Mouse (Mus musculus) liver, embryonic 16.5 days (tissue): ENCODE data around the gene Rbsn. TPM values are rescaled to one million over a fixed set of nuclear protein-coding genes. Genes with fewer than 3 reads are reported as not detected.
A peak's percentile ranks its signal among the peaks of the same experiment; 100 is the strongest.

Source experiments
- ATAC-seq: fragments of 200-750 bp; cut with Nextera tagmentation; 2 replicates; pipeline ENCODE4 v1.8.0; 2017; ENCODE audit warnings: low read depth, mild to moderate bottlenecking, moderate number of reproducible peaks, moderate library complexity
- H3K27ac ChIP-seq: fragments of 300-500 bp; sonication (generic); 2 replicates; pipeline ENCODE4 v1.5.1; 2014; ENCODE audit warnings: mild to moderate bottlenecking, low read length
- H3K27me3 ChIP-seq: fragments of 300-500 bp; sonication (generic); 2 replicates; pipeline ENCODE4 v1.6.1; 2014; ENCODE audit warnings: low read depth, low read length, mixed read lengths; ENCODE audit not compliant: control insufficient read depth, insufficient read depth
- H3K36me3 ChIP-seq: fragments of 300-500 bp; sonication (generic); 2 replicates; pipeline ENCODE4 v1.6.1; 2014; ENCODE audit warnings: mild to moderate bottlenecking; ENCODE audit not compliant: control insufficient read depth, insufficient read depth
- H3K4me1 ChIP-seq: fragments of 300-500 bp; sonication (generic); 2 replicates; pipeline ENCODE4 v1.6.1; 2014; ENCODE audit warnings: low read depth, low read length, mixed read lengths; ENCODE audit not compliant: control insufficient read depth
- H3K4me2 ChIP-seq: fragments of 300-500 bp; sonication (generic); 2 replicates; pipeline ENCODE4 v1.6.1; 2014; ENCODE audit warnings: low read depth, low read length, mixed read lengths
- H3K4me3 ChIP-seq: fragments of 300-500 bp; sonication (generic); 2 replicates; pipeline ENCODE4 v1.5.1; 2014; ENCODE audit warnings: low read depth, mild to moderate bottlenecking, low read length
- H3K9ac ChIP-seq: fragments of 300-500 bp; sonication (generic); 2 replicates; pipeline ENCODE4 v1.6.1; 2014; ENCODE audit warnings: low read depth, low read length
- H3K9me3 ChIP-seq: fragments of 300-500 bp; sonication (generic); replicated peaks from 2 replicates; pipeline ENCODE4 v1.6.1; 2016; ENCODE audit warnings: low read length; ENCODE audit not compliant: control insufficient read depth
- WGBS: fragments of 180-500 bp; shearing (Covaris S2); extraction: QIAGEN DNeasy Blood & Tissue Kit; methylation state at CpG from one replicate; pipeline ENCODE4 v1.1.7; 2014; ENCODE audit not compliant: insufficient replicate concordance; 5-methylcytosine and 5-hydroxymethylcytosine counted together
- polyA plus RNA-seq: library from polyadenylated mRNA; unstranded; fragments of >200 nt; fragmentation: Nextera tagmentation; extraction: Ambion mirVana; gene quantifications from 2 replicates; pipeline ENCODE4 v1.2.1, GENCODE M21; 2015

Rbsn gene
- polyA plus RNA-seq = 6.5 TPM in 2 replicates

DNA sequence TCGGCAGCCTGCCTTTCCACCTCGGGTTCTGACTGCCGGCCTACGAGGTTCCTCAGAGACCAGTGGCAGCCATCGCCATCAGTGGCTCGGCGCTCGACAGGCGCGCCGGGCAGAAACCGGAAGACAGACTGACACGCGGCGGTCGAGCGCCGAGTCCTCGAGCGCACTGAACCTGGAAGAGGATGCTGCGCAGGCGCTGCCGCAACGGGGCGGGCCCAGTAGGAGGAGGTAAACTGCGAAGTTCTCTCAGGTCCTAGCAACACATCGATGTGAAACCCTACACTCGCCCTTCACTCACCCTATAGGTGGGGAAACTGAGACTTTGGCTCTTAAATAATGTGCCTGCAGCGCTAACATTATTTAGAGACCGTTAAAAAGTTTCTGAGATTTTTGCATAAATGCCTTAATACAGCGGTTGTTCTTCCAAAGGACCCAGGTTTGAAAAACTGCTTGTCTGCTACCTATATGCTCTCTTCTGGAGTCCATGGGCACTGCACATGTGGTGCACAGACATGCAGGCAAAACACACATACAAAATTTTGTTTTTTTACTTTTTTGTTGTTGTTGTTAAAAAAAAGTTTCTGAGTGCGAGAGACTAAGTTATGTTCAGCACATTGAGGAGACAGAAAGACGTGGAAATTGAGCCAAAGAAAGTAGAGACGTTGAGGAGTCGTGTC is at the start of gene Rbsn:
Gene Rbsn, minus strand, starts transcription at position 153 of the 677 bp plus-strand sequence.
- Histone ChIP-seq H3K9ac (peak within 1 kb of the TSS; percentile 92), H3K27ac (peak within 1 kb of the TSS; percentile 80), H3K27me3 (no peaks in the 10 kb centered on the region), H3K9me3 (no peaks in the 10 kb centered on the region), H3K4me1 (peaks cover 11% of the 10 kb centered on the region), H3K36me3 (no peaks in the 10 kb centered on the region), H3K4me2 (peak within 1 kb of the TSS; percentile 97), H3K4me3 (peak within 1 kb of the TSS; percentile 94)
- peak; percentile 95 for ATAC-seq
- 9% methylated on average over 35 of the region's 35 CpGs for WGBS

DNA sequence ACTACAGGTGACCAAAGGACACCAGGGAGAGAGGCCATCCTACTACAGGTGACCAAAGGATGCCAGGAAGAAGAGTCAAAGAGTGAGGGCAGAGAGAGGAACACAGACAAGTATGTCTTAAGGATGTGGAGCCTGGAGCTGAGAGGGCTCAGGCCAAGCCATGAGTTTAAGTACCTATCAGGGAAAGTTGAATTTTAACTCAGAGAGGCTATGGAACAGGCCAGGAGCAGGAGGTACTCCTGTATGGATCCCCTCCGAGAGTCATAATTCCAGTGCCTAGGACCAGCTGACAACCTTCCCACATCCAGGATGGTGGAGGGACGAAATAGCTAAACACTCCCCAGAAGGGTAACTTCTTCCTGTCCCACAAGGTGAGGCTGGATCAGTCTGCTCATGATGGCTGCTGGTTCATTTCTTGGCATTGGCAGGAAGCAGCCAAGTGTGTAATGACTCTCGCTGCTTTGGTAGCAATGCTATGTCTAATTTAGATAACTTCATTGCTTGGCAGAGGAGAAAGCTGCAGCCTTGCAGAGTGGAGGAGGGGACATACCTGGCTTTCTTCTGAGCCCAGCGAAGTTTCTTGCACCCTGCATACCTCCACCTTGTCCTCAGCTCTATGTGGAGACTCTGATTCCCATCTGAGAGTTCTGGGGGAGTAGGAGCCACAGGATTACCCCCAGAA is 46.6 kb upstream of the Rbsn start:
- WGBS = 46% methylated on average over 4 of the region's 4 CpGs
- H3K27me3 ChIP-seq = no peaks in the 10 kb centered on the region
- no peaks in the 10 kb centered on the region for H3K4me1 ChIP-seq
- no peak overlapping the region for H3K4me2 ChIP-seq
- no peaks in the 10 kb centered on the region for H3K9me3 ChIP-seq
- H3K4me3 ChIP-seq = no peak overlapping the region
- no peaks in the 10 kb centered on the region for H3K36me3 ChIP-seq
- no peak for ATAC-seq
- H3K9ac ChIP-seq = no peak overlapping the region
- no peak overlapping the region for H3K27ac ChIP-seq

DNA sequence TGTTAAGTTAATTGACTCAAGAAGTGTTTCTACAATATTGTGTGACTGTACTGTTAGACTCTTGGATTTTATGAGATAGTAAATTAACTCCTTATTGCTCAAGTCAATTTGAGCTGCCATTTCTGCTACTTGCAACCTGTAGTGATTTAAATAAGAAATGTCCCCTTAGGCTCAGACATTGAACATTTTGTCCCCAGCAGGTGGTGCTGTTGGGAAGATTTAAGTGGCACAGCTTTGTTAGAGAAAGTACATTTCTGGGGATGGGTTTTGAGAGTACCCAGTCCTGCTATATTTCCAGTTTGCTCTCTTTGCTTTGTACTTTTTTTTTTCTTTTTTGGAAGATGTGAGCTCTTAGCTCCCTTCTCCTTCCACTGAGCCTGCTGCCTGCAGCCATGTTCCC is 40.6 kb upstream of the Rbsn start:
- H3K9ac ChIP-seq = no peak overlapping the region
- ATAC-seq = no peak
- no peaks in the 10 kb centered on the region for H3K4me1 ChIP-seq
- no peak overlapping the region for H3K27ac ChIP-seq
- no peaks in the 10 kb centered on the region for H3K36me3 ChIP-seq
- no peak overlapping the region for H3K4me3 ChIP-seq
- no peak overlapping the region for H3K4me2 ChIP-seq
- H3K27me3 ChIP-seq = no peaks in the 10 kb centered on the region
- no peaks in the 10 kb centered on the region for H3K9me3 ChIP-seq

DNA sequence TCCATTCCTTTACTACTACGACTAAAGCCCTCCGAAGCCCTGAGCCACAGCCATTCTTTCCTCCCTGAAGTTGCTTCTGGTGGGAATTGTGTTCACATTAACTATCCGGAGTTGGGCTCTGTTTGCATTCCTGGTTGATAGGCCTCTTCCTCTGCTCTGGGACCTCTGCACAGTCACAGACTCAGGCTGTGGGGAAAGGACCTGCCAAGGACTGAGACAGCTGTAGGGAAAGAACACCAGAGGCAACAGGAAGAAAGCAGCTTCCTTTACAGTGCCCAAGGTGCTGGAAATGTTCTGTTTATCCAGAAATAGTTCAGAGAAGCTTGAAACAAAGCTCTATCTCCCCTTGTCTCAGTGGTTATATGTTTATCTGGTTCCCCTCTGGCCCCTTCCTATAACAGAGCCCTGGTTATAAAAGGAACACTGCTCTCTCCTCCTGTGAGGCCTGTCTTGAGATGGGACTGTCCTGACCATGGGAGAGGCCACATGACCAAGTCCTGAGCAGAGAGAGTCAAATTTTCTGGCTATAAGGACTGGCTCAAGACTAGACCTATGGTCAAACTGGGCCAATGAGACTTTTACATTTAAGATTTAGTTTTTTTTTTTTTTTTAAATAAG is 38.6 kb upstream of the Rbsn start:
- no peaks in the 10 kb centered on the region for H3K9me3 ChIP-seq
- H3K4me1 ChIP-seq = no peaks in the 10 kb centered on the region
- H3K27ac ChIP-seq = no peak overlapping the region
- WGBS = 33% methylated on average over 3 of the region's 3 CpGs
- no peak overlapping the region for H3K4me3 ChIP-seq
- H3K36me3 ChIP-seq = no peaks in the 10 kb centered on the region
- no peak overlapping the region for H3K4me2 ChIP-seq
- ATAC-seq = no peak
- H3K9ac ChIP-seq = no peak overlapping the region
- no peaks in the 10 kb centered on the region for H3K27me3 ChIP-seq

DNA sequence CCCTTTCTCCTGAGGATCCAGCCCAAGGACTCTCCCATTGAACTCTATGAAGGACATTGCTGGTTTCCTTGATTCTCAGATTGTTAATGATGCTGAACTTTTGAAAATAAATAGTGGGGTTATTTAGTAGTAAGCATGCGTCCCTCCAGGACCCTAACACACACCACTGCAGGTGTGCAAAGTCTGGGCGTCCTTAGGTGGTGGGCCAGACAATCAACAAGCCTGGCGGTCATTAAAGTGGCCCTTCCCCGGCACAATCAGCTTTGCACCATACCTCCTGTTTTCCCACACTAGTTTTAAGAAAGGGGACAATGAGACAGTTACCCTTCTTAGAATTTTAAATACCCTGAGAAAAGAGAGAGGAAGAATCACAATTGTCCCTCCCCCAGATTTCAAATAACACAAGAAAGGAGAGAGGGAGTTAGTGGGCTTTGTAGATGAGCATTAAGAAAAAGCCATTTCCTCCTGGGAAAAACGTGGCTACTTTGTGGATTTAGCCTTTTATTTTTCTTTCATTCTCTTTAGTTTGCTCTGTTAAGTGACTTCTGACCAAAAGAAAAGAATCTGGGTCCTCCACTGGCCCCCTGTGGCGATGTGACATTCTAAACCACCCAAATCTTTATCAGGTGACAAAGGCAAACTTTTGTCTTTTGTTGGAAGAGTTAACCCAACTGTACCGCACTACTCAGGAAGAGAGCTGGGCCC is 32.6 kb upstream of the Rbsn start:
- Histone ChIP-seq H3K9me3 (no peaks in the 10 kb centered on the region), H3K4me1 (no peaks in the 10 kb centered on the region), H3K36me3 (no peaks in the 10 kb centered on the region), H3K4me3 (no peak overlapping the region), H3K9ac (no peak overlapping the region), H3K4me2 (no peak overlapping the region), H3K27me3 (peaks cover 28% of the 10 kb centered on the region), H3K27ac (no peak overlapping the region)
- no peak for ATAC-seq
- 28% methylated on average over 7 of the region's 7 CpGs for WGBS

DNA sequence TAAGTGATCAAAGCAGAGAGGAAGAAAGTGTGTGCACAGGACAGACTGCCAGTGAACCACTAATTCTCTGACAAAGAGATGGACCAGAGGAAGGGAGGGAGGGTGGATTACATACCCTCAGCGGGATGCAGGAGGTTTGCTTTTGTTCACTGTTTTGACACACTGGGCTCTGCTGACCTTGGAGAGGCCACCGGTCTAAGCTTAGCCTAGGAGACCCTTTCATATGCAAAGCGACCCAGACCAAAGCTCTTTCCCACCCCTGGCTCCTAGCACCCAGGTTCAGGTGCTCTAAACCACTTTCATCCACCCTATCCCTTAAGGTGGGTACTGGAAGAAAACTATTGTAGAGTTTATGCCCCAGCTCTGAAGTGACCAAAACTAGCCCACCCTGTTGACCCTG is 31.6 kb upstream of the Rbsn start:
- Histone ChIP-seq H3K27ac (no peak overlapping the region), H3K36me3 (no peaks in the 10 kb centered on the region), H3K9me3 (no peaks in the 10 kb centered on the region), H3K9ac (no peak overlapping the region), H3K27me3 (peaks cover 28% of the 10 kb centered on the region), H3K4me2 (no peak overlapping the region), H3K4me1 (no peaks in the 10 kb centered on the region; the same call in 1 of the 2 replicates), H3K4me3 (no peak overlapping the region)
- ATAC-seq = no peak
- 26% methylated on average over 3 of the region's 3 CpGs for WGBS

DNA sequence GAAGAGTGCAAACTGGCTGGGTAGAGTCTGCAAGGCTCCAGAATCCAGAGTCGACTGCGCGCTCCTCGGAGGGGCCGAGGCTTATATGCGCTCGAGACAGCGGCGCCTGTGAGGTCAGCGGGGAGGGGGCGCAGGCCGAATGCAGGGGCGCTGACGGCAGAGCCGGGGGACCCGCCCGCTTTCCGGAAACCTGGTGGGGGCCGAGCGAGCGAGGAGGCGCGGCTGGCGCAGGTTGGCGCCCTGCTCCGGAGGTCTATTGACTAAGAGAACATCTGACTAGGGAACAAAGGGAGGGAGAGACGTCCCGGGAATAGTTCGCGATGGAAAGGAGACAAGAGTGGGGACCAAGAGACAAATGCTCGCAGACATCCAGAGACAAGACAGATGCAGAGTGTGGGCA is 29.9 kb upstream of the Rbsn start, which contains the start of gene Trh:
Gene Trh, minus strand, starts transcription at position 60 of the 400 bp plus-strand sequence.
- no peak for ATAC-seq
- H3K27ac ChIP-seq = no peak within 1 kb of the TSS
- no peak within 1 kb of the TSS for H3K9ac ChIP-seq
- no peaks in the 10 kb centered on the region for H3K9me3 ChIP-seq
- 2% methylated on average over 31 of the region's 31 CpGs for WGBS
- H3K36me3 ChIP-seq = no peaks in the 10 kb centered on the region
- H3K4me3 ChIP-seq = no peak within 1 kb of the TSS
- H3K27me3 ChIP-seq = peaks cover 28% of the 10 kb centered on the region
- H3K4me1 ChIP-seq = no peaks in the 10 kb centered on the region; the same call in 1 of the 2 replicates
- no peak within 1 kb of the TSS for H3K4me2 ChIP-seq

DNA sequence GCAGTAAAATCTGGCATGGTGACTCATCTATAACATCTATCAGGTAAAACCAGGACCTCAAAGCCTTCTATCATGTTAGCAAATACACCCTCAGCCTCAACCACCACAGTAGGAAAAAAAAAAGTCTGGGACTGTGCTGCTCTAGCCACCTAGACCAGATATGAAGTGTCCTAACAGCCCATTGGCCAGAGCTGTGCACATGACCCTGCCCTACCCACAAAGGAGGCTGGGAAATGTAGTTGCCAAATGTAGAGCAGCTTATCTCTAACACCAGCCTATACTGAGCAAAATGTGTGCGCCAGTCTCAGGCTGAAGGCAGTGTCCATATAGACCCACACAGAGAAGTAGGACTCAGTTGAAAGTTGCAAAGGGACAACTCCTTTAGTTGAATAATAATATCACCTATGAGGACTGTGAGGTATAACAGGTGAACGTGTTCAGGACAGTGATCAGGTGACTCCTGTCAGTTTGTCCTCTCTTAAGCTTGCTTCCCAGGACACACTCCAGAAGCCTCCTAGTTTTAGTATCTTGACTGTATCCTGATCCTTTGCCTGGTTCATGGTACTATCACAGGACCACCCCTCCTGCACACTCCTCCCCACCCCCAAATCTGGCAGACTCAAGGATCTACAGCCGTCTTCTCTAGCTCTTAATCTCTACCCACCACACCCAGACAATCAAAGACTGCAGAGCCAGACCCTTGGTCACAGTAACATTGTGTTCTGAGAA is 26.6 kb upstream of the Rbsn start:
- Histone ChIP-seq H3K27ac (no peak overlapping the region), H3K4me2 (no peak overlapping the region), H3K9me3 (no peaks in the 10 kb centered on the region), H3K36me3 (no peaks in the 10 kb centered on the region), H3K4me3 (no peak overlapping the region), H3K9ac (no peak overlapping the region), H3K4me1 (no peaks in the 10 kb centered on the region; the same call in 1 of the 2 replicates), H3K27me3 (peaks cover 28% of the 10 kb centered on the region)
- ATAC-seq = peak; percentile 100
- 24% methylated on average over 3 of the region's 3 CpGs for WGBS
